Mouse (Mus musculus) limb, embryonic 14.5 days (tissue): Measurements from ENCODE around the gene Erich3. TPM values are rescaled to one million over a fixed set of nuclear protein-coding genes. Genes with fewer than 3 reads are reported as not detected.

Experiments used
- ATAC-seq: fragments of 200-750 bp; cut with Nextera tagmentation; 2 replicates; pipeline ENCODE4 v1.8.0; 2017; ENCODE audit warnings: low read depth, moderate number of reproducible peaks, moderate TSS enrichment; ENCODE audit not compliant: low FRiP score
- DNase-seq: peaks from one replicate; pipeline ENCODE4 v3.0.0-alpha.2; 2015; ENCODE audit warnings: low spot score
- H3K27ac ChIP-seq: fragments of 300-500 bp; sonication (generic); replicated peaks from 2 replicates; pipeline ENCODE4 v1.5.1; 2014; ENCODE audit warnings: low read depth, mild to moderate bottlenecking, low read length, moderate library complexity, mixed read lengths
- H3K27me3 ChIP-seq: fragments of 300-500 bp; sonication (generic); 2 replicates; pipeline ENCODE4 v1.6.1; 2014; ENCODE audit warnings: low read length, mixed read lengths; ENCODE audit not compliant: control insufficient read depth, insufficient read depth
- H3K36me3 ChIP-seq: fragments of 300-500 bp; sonication (generic); 2 replicates; pipeline ENCODE4 v1.6.1; 2014; ENCODE audit warnings: mild to moderate bottlenecking, low read length, moderate library complexity, mixed read lengths; ENCODE audit not compliant: control insufficient read depth, insufficient read depth
- H3K4me1 ChIP-seq: fragments of 300-500 bp; sonication (generic); 2 replicates; pipeline ENCODE4 v1.6.1; 2014; ENCODE audit warnings: antibody characterized with exemption, low read length, mixed read lengths; ENCODE audit not compliant: control insufficient read depth, insufficient read depth
- H3K4me2 ChIP-seq: fragments of 300-500 bp; sonication (generic); replicated peaks from 2 replicates; pipeline ENCODE4 v1.6.1; 2014; ENCODE audit warnings: low read depth, mild to moderate bottlenecking, low read length, moderate library complexity; ENCODE audit not compliant: severe bottlenecking
- H3K4me3 ChIP-seq: fragments of 300-500 bp; sonication (generic); replicated peaks from 2 replicates; pipeline ENCODE4 v1.5.1; 2014; ENCODE audit warnings: low read length
- H3K9ac ChIP-seq: fragments of 300-500 bp; sonication (generic); 2 replicates; pipeline ENCODE4 v1.6.1; 2014; ENCODE audit warnings: mild to moderate bottlenecking, low read depth, low read length, moderate library complexity; ENCODE audit not compliant: severe bottlenecking
- H3K9me3 ChIP-seq: fragments of 300-500 bp; sonication (generic); 2 replicates; pipeline ENCODE4 v1.6.1; 2016; ENCODE audit warnings: low read length; ENCODE audit not compliant: control insufficient read depth
- POLR2A ChIP-seq: fragments of 200-500 bp; IDR thresholded peaks from 2 replicates; pipeline ENCODE4 v1.8.0; 2012; ENCODE audit warnings: inconsistent platforms, mild to moderate bottlenecking, moderate library complexity, borderline replicate concordance; ENCODE audit not compliant: insufficient read depth, insufficient read length; ENCODE audit errors: extremely low read depth
- WGBS: fragments of 180-500 bp; shearing (Covaris S2); extraction: QIAGEN DNeasy Blood & Tissue Kit; methylation state at CpG from one replicate; pipeline ENCODE4 v1.1.7; 2014; 5-methylcytosine and 5-hydroxymethylcytosine counted together
- polyA plus RNA-seq, 2 experiments: library from polyadenylated mRNA; depleted of rRNA in 1 of 2; stranded (reverse) in 1 of 2; unstranded in 1 of 2; fragments of >200 nt; fragmentation: Nextera tagmentation in 1 of 2; extraction: Ambion mirVana in 1 of 2; gene quantifications; 2 replicates each; pipeline versions ENCODE4 v1.2.1 to v1.2.3; 2012 to 2014

Gene Erich3
- polyA plus RNA-seq, 2 experiments = 0.45 to 0.53 TPM

DNA sequence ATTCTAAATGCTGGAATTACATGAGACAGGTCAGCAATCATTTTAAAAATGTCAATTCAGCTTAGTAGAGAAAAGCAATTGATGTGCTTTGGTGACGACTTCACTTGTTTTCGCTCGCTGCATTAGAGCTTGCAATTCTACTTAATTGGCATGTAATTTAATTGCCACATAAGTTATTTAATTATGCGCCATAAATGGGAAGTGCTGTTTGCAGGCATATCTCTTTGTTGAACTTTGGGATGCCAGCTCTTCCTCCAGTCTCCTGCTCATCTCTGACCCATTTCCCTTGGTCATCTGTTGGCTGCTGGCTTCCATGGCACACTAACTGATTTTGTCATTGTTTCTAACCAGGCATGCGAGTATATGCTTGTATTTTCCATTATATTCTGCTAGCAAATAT is 30.6 kb upstream of the Erich3 start:
- Histone ChIP-seq H3K27me3 (no peaks in the 10 kb centered on the region), H3K4me3 (no peak overlapping the region), H3K27ac (no peak overlapping the region), H3K9ac (no peak overlapping the region), H3K4me1 (no peaks in the 10 kb centered on the region), H3K9me3 (no peaks in the 10 kb centered on the region), H3K4me2 (no peak overlapping the region), H3K36me3 (no peaks in the 10 kb centered on the region)
- WGBS = 78% methylated on average over 5 of the region's 5 CpGs
- DNase-seq = no peak
- no peak for ATAC-seq
- TF ChIP-seq POLR2A = no peak

DNA sequence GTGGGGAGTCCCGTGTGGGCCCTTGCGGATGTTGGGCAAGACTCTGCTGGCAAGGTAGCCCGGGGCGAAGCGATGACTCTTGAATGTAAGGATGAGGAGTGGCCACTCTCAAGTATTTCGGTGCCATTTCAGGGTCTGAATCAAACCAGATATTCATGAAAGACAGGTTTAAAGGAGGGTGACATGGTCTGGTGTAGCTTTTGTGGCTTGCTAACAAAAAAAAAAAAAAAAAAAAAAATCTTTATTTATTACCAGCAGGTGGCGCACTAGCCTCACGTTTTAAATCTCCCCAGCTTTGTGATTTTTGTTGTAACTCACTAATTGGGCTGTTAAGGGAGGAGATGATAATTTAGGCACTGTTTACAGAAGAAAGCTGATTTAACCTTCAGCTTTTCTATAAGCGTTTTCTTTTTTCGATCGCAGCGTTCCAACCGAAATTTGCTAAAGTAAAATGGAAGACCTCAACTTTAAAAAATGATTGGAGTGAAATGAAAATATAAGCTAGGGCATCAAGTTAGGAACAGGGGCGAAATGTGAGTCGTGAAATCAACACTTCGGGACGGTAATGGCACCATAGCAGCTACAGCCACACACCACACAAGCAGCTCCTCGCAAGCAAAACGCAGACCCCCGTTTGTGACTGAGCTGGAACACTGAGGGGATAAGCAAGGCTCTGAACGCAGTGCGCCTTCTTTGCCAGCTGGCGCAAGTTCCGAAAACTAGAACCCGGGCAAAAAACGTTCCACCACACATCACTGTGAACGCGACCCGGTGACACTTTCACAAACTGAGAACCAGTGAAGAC is 16.8 kb upstream of the Erich3 start:
- Histone ChIP-seq H3K36me3 (no peaks in the 10 kb centered on the region), H3K27me3 (0 out of 2 replicates have a peak, but pooled peaks cover 4% of the 10 kb centered on the region), H3K4me2 (peak overlapping the region; percentile 33), H3K9me3 (no peaks in the 10 kb centered on the region), H3K27ac (no peak overlapping the region), H3K4me1 (0 out of 2 replicates have a peak, but pooled peaks cover 2% of the 10 kb centered on the region), H3K4me3 (peak overlapping the region; percentile 19), H3K9ac (peak overlapping the region; percentile 18; the same call in 1 of the 2 replicates)
- TF ChIP-seq POLR2A = no peak
- ATAC-seq (no peak), DNase-seq (peak; percentile 35)
- 43% methylated on average over 29 of the region's 29 CpGs for WGBS

DNA sequence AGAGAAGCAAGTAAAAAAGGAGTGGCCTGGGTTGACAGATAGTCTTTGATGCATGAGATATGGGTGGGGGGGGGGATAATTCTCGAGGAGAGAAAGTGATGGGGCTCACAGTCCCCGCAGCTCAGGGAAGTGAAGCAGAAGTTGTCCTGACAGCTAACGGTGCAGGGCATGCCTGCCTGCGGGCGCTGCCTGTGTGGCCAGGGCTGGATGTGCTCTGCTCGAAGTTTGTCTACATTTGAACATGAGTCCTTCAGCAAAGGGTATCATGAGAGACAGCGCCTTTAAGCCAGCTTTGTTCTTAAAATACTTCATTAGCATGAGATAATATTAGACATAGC is 16.2 kb upstream of the Erich3 start:
- ATAC-seq (no peak), DNase-seq (no peak)
- no peak for TF ChIP-seq POLR2A
- Histone ChIP-seq H3K36me3 (no peaks in the 10 kb centered on the region), H3K27ac (no peak overlapping the region), H3K4me2 (peak overlapping the region; percentile 33), H3K27me3 (0 out of 2 replicates have a peak, but pooled peaks cover 4% of the 10 kb centered on the region), H3K4me3 (peak overlapping the region; percentile 19), H3K9ac (0 out of 2 replicates have a peak overlapping the region, but pooled peaks have one; percentile 18), H3K4me1 (0 out of 2 replicates have a peak, but pooled peaks cover 2% of the 10 kb centered on the region), H3K9me3 (no peaks in the 10 kb centered on the region)
- 50% methylated on average over 7 of the region's 7 CpGs for WGBS

DNA sequence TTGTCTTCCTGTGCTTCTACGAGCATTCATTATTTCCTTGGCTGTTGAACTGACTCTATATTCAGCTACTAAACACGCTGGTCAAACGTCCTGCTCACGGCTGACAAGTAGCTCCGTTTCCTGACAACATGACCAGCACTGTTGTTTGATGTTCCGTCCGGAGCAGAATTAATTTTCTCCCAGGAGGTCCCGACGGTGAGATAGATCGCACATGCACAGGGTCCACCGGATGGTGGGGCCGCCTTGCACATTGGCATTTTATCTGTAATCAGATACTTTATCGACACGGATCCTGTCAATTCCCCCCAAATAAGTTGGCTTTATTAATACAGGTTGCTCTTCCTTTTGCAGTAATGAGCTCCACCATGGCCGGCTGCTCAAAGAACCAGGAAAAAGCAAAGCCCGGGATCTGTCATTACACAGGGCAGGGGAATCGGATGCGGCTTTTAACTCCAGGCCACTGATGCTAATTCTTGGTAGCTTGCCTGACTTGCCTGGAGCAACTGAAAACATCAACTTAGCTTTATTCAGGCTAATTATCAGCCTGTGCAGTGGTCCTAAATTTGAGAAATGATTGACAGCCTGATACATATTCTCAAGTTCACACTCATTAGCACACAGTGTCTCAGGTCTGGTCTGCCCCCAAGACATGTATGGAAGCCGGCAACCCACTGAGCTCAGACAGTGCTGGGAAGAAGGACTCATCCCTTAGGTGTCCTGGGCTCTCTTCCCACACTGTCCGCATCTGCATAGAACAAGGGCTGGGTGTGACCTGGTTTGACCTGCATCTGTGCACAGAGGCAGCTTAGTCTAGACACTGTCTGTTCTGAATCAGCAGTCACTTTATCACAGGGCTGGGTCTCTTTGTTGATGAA is 14.0 kb upstream of the Erich3 start:
- H3K4me2 ChIP-seq = no peak overlapping the region
- no peaks in the 10 kb centered on the region for H3K9me3 ChIP-seq
- H3K27ac ChIP-seq = no peak overlapping the region
- H3K4me3 ChIP-seq = no peak overlapping the region
- DNase-seq (no peak), ATAC-seq (no peak)
- 43% methylated on average over 20 of the region's 20 CpGs for WGBS
- 0 out of 2 replicates have a peak, but pooled peaks cover 4% of the 10 kb centered on the region for H3K4me1 ChIP-seq
- no peaks in the 10 kb centered on the region for H3K36me3 ChIP-seq
- H3K27me3 ChIP-seq = 0 out of 2 replicates have a peak, but pooled peaks cover 4% of the 10 kb centered on the region
- TF ChIP-seq POLR2A = no peak
- no peak overlapping the region for H3K9ac ChIP-seq

DNA sequence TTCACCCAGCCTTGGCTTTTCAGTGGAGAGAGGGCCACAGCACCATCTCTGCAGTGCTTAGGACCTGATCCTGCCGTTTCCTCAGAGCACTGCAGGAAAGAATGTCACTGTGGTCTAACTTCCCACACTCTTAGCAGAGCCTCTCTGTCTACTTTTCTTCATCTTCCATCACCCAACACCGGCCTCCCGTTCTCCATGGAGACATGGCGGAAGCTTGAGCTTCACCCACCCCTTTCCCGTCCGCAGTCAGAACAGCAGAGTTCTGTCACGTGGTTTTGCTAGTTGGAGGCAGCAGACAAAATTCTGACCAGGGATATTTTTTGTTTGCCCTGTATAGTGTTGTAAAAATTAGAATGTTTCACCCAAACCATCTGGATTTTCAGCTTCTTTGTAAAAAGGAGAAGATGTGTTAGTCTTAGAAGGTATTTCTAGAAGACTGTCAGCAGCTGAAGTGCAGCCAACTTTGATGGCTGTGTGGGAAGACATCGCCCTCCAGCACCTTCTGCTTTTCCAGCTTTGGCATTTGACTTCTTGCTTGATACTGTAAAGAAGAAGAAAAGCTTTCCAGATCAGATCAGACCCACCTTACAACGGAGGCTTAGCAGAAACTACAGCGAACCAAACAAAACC is 12.4 kb upstream of the Erich3 start:
- Histone ChIP-seq H3K4me1 (0 out of 2 replicates have a peak, but pooled peaks cover 4% of the 10 kb centered on the region), H3K27ac (no peak overlapping the region), H3K4me2 (no peak overlapping the region), H3K36me3 (no peaks in the 10 kb centered on the region), H3K27me3 (0 out of 2 replicates have a peak, but pooled peaks cover 4% of the 10 kb centered on the region), H3K9me3 (no peaks in the 10 kb centered on the region), H3K9ac (no peak overlapping the region), H3K4me3 (no peak overlapping the region)
- WGBS = 79% methylated on average over 10 of the region's 10 CpGs
- DNase-seq = no peak
- no peak for ATAC-seq
- TF ChIP-seq POLR2A = no peak
